Mouse (Mus musculus) CD4-positive, CD25-positive, alpha-beta regulatory T cell, adult 2 months (primary cell): ENCODE measurements around the gene Ankle2.

Experiments used
- DNase-seq: peaks from one replicate; pipeline ENCODE4 v3.0.0-alpha.2; 2012; ENCODE audit warnings: low read depth, low spot score

Ankle2 gene

GRCm38 (mm10) chr5:110284536-110284935 is 53.7 kb downstream of the Ankle2 start:
- peak; percentile 87 for DNase-seq

- DNase-seq: peak; percentile 31
These were observed 54.4 kb downstream of the Ankle2 start for GRCm38 (mm10) chr5:110285156-110285555.

GRCm38 (mm10) chr5:110285770-110286445 is 55.1 kb downstream of the Ankle2 start, which contains the start of the genes Pxmp2 and Pole:
TSS of gene Pxmp2 (minus strand) at chr5:110286186.
TSS of gene Pole (plus strand) at chr5:110286306.
- DNase-seq: peak; percentile 91

GRCm38 (mm10) chr5:110286446-110287083 is 55.8 kb downstream of the Ankle2 start:
- no peak for DNase-seq

- DNase-seq: no peak
These were observed 56.3 kb downstream of the Ankle2 start for GRCm38 (mm10) chr5:110287084-110287475.

- DNase-seq: no peak
These were observed 60.8 kb downstream of the Ankle2 start for GRCm38 (mm10) chr5:110291649-110292048.

- DNase-seq: no peak
These were observed 65.8 kb downstream of the Ankle2 start for GRCm38 (mm10) chr5:110296637-110297036.

GRCm38 (mm10) chr5:110300591-110300990 is 69.8 kb downstream of the Ankle2 start:
- DNase-seq: peak; percentile 7
